Mouse (Mus musculus) heart, postnatal 36 days (tissue): ENCODE data around the gene Cyb5r1. TPM values are rescaled to one million over a fixed set of nuclear protein-coding genes. Genes with fewer than 3 reads are reported as not detected.

Source experiments
- DNase-seq, 2 experiments: peaks; one replicate each; pipeline ENCODE4 v3.0.0; 2021 to 2022
- intact Hi-C: fragments of 180-260 bp; cut with DNase I; formaldehyde crosslinking; loops from one replicate; pipeline ENCODE4 v1.15.1; 2025
- total RNA-seq, 2 experiments: library from RNA; stranded (reverse); gene quantifications; 2 replicates each; pipeline ENCODE4 v1.2.3; 2021

Cyb5r1 gene
- total RNA-seq, 2 experiments from 2014 or later, result 26.1 to 27.0 TPM

GRCm38 (mm10) chr1:134450986-134451385 lies 45.6 kb downstream of the Cyb5r1 start:
- intact Hi-C loops, result no loop called here
- DNase-seq, result peak in 1 of 2 experiments; percentile 53

- peak; percentile 95 to 97 for DNase-seq
- intact Hi-C loops, result loop anchor here (1.0 to 2.0 kb wide), 2 partner anchors 38 to 93 kb away; no protein-coding TSS in a partner anchor
These were observed 49.8 kb downstream of the Cyb5r1 start, which contains the start of gene Klhl12 for GRCm38 (mm10) chr1:134454904-134455824. Gene Klhl12 (plus strand): TSS chr1:134455531.

GRCm38 (mm10) chr1:134456060-134456459 lies 50.7 kb downstream of the Cyb5r1 start:
- DNase-seq, result no peak
- intact Hi-C loops, result no loop called here

- intact Hi-C loops, result no loop called here
- no peak for DNase-seq
These were observed 52.9 kb downstream of the Cyb5r1 start for GRCm38 (mm10) chr1:134458139-134458727.

GRCm38 (mm10) chr1:134460294-134461284 lies 55.2 kb downstream of the Cyb5r1 start:
- intact Hi-C loops, result no loop called here
- no peak for DNase-seq

Other genes with a start within 250 kb of the Cyb5r1 start
- gene Chil1, start 223.4 kb upstream of the Cyb5r1 start, total RNA-seq, result 1 to 10 TPM in 1 of 2 experiments, under 1 TPM in 1; 0.57 to 1.1 TPM
- gene Mybph, start 212.1 kb upstream of the Cyb5r1 start, total RNA-seq, result not detected
- 10 to 100 TPM; 18.4 to 19.8 TPM for gene Adora1, start 170.1 kb upstream of the Cyb5r1 start, total RNA-seq
- not detected for gene Myog, start 115.6 kb upstream of the Cyb5r1 start, total RNA-seq
- gene Ppfia4, start 72.6 kb upstream of the Cyb5r1 start, total RNA-seq, result 1 to 10 TPM; 1.4 to 1.6 TPM
- gene Tmem183a, start 43.6 kb upstream of the Cyb5r1 start, total RNA-seq, result 10 to 100 TPM; 21.6 to 22.1 TPM
- not detected for gene 4933406M09Rik, start 19.6 kb upstream of the Cyb5r1 start, total RNA-seq
- 100 to 1,000 TPM; 137 to 143 TPM for gene Adipor1, start 9.8 kb downstream of the Cyb5r1 start, total RNA-seq
- gene Klhl12, start 50.0 kb downstream of the Cyb5r1 start, total RNA-seq, result 10 to 100 TPM; 20.3 to 21.5 TPM
- gene Rabif, start 89.1 kb downstream of the Cyb5r1 start, total RNA-seq, result 1 to 10 TPM; 8.9 to 9.8 TPM
- not detected for gene Mgat4e, start 144.1 kb downstream of the Cyb5r1 start, total RNA-seq
- 10 to 100 TPM; 17.2 to 17.7 TPM for gene Kdm5b, start 154.6 kb downstream of the Cyb5r1 start, total RNA-seq
- gene Syt2, start 241.1 kb downstream of the Cyb5r1 start, total RNA-seq, result not detected